Mouse (Mus musculus) neutrophil, adult 5-6 weeks (primary cell): ENCODE data around the gene Ywhag. TPM values are rescaled to one million over a fixed set of nuclear protein-coding genes. Genes with fewer than 3 reads are reported as not detected.

Experiments
- ATAC-seq: fragments of 151-379, 151-347 bp; 2 replicates; pipeline ENCODE4 v1.8.0; 2017; ENCODE audit warnings: mild to moderate bottlenecking, moderate TSS enrichment; ENCODE audit not compliant: insufficient number of reproducible peaks, poor library complexity, low FRiP score, severe bottlenecking; ENCODE audit errors: extremely low read depth
- total RNA-seq: library from RNA; stranded (forward); fragments of 200-1000 nt; gene quantifications from 2 replicates; pipeline ENCODE4 v1.2.3, GENCODE M21; 2017

The Ywhag gene
- total RNA-seq, 1 experiment from 2014 or later, result 66.7 TPM

DNA sequence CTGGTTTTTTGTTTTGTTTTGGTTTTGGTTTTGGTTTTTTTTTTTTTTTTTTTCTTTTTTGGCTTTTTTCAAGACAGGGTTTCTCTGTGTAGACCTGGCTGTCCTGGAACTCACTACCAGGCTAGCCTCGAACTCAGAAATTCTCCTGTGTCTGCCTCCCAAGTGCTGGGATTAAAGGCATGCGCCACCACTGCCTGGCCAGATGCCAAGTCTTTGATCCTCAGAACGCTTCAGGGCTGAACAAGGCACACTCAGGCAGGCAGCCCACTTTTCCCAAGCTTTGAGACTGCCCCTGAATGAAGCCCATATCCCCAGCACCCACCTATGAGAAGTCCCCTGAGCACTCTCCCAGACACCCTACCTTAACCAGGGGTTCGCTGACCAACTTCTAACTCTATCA lies 34.6 kb downstream of the Ywhag start:
- no peak for ATAC-seq

DNA sequence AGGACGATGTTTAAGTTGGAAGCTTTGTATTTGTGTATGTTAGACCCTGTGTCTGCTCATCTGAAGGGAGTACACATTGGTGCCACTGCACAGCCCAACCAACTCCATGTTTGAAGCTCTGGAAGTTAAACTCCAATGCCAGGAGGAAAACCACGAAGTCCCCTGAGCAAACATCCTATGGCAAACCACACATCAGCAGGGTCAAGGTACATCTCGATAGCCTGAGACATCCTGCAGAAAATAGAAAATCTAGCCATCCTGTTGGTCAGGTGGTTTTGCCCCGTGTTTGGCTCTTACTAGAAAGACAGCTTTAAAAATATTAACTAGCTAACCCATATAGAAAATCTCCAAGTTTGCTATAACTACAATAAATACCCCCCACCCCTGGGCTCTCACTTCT lies 35.4 kb downstream of the Ywhag start:
- no peak for ATAC-seq

DNA sequence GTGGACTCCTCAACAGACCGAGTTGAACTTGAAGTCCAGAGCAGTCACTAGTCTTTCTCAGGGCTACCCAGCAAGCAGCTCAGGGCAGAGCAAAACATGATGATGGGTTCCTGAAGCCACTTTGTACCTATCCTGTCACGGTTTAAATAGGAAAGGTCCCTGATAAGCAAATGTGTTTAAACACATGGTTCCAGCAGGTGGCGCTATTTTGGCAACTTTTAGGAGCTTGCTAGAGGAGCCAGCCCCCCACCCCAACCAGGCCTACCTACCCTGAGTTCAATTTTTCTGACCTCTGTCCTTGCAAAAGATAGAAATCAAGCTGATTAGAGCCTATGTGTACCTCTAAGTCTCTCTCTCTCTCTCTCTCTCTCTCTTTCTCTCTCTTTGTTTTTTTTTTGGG lies 36.4 kb downstream of the Ywhag start:
- no peak for ATAC-seq

DNA sequence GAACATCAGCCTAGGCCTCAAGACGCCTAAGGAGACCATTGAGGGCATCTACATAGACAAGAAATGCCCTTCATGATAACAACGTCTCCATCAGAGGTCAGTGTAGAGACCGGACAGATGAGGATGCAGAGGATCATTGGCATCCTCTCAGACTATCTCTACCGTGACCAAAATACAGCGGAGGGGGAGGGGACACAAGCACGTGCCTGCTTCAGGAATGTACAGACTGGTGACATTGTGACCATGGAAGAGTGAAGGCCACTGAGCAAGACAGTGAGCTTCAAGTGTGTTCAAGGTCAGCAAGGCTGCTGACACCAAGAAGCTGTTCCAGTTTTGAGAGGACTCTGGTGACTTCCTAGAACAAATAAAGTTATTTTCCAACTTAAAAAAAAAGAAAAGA lies 39.5 kb downstream of the Ywhag start:
- no peak for ATAC-seq

- ATAC-seq, result no peak
Measured at GRCm38 (mm10) chr5:135892589-135893351, 41.6 kb downstream of the Ywhag start.

DNA sequence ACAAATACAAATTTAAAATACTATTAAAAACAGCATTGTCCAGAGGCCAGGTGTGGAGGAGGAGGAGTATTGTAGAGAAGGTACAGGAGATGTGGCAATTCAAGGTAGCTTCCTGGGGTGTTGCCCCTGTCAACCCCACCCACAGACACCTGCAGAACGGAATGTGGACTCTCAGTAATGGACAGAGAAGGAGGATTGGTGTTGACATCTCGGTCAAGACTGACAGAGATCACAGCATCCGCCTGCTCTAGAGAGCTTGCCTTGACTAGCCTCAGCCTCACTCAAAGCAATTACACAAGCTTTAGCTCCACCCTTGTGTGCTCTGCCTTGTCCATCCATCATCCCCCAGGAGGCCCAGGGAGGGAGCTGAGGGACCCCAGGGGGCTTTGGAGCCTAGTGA lies 43.5 kb downstream of the Ywhag start:
- no peak for ATAC-seq

- ATAC-seq, result no peak
Measured at GRCm38 (mm10) chr5:135890323-135890722, 44.1 kb downstream of the Ywhag start.

DNA sequence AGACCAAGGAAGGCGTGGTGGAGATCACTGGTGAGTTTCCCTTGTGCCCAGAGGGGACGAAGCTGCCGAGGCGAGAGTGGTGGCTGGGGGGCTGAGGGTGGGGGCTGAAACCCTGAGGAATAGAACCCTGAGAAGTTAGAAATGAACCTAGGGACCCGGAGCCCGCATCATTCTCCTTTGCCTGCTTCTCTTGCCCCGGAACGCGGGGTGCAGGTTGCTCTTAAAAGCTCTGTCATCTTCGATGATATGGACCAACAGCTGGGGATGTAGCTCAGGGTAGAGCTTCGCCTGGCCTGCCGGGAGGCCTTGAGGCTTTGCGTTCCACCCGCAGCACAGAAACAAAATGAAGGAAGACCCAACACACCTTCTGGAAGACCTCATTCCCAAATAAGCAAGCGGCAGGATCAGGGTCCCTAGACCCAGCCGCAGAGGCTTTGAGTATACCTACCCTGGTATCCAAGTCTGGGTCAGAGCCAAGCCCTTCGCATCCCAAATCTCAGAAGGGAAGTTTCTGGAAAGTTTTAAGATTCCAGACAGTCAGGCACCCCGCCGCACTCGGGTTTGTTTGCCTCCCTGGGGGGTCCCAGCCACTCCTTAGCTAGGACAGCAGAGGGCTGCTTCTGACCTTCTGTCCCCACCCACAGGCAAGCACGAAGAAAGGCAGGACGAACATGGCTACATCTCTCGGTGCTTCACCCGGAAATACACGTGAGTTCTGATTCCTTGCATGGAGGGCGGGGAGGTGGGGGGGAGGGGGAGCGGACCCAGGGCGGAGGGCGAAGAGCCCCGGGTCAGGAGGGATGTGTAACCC lies 45.8 kb downstream of the Ywhag start:
- no peak for ATAC-seq

GRCm38 (mm10) chr5:135887675-135888102 lies 46.7 kb downstream of the Ywhag start, which contains the start of gene Hspb1:
Hspb1 (plus strand) TSS chr5:135887919.
- no peak for ATAC-seq

DNA sequence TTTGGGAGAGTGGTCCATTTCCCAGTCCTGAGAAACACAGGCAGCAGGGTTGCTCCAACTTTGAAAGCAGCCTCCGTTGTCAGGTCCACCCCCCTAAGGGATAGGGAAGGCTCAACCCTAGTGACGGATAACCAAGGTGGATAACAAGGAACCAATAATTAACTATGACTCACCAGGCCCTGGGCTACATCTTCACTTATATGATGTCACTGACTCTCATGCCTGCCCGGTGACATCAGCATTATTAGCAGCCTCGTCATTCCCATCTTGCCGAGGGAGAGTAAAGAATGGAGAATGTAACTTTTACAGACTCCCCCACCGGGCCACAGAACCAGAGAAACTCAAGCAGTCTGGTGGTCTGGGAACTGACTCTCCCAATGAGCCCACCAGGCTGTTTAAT lies 49.8 kb downstream of the Ywhag start:
- ATAC-seq, result no peak

GRCm38 (mm10) chr5:135879449-135880158 lies 54.8 kb downstream of the Ywhag start:
- no peak for ATAC-seq

DNA sequence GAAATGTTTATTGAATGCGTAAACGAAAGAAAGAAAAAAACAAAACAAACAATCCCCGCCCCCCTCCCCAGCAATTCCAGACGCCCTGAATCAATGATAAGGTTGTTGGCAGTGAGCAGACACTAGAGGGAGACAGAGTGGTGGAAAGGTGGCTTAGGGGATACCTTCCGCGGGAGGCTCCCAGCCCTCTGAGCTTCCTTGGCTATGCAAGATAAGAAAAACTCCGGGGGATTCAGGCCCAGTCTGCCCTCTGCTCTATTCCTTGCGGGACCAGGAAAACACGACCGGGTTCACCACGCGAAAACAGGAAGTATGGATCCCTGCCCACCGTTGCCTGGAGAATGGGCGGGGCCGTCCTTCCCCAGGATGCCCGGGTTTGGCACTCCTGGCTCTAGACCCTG lies 56.6 kb downstream of the Ywhag start:
- no peak for ATAC-seq

DNA sequence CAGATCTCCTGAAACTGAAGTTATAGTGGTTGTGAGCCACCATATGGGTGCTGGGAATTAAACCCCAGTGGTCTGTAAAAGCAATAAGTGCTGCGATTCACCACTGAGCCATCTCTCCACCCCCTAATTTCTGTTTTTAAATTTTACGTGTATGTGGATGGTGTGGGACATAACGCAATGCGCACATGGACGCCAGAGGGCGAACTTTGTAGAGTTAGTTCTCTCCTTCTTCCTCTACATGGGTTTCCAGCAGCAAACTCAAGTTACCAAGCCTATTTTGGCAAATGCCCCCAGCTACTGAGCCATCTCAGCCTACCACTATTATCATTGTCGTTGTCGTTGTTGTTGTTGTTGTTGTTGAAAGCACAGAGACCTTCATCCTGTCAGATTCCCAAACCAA lies 57.2 kb downstream of the Ywhag start:
- ATAC-seq, result no peak

DNA sequence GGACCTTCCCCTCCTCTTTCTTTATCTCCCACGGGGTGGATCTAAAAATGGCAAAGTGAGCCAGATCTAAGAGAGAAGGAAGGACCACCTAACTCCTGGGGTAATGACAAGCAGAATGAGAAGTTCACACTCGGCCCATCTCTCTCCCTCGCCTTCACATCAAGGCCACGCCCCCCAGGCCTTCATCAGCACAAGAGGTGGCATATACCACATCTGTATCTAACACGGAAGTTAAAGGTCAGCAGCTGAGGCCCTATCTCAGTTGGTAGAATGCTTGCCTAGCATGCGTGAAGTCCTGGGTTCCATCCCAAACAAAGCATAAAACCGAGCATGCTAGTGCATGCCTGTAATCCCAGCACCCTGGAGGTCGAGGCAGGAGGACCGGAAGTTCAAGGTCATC lies 60.7 kb downstream of the Ywhag start:
- no peak for ATAC-seq

GRCm38 (mm10) chr5:135872996-135873395 lies 61.4 kb downstream of the Ywhag start:
- ATAC-seq, result no peak

- no peak for ATAC-seq
Measured at GRCm38 (mm10) chr5:135870505-135870904, 63.9 kb downstream of the Ywhag start.

- ATAC-seq, result no peak
Measured at GRCm38 (mm10) chr5:135869661-135870423, 64.6 kb downstream of the Ywhag start.

- no peak for ATAC-seq
Measured at GRCm38 (mm10) chr5:135868653-135869052, 65.8 kb downstream of the Ywhag start.
